Mouse (Mus musculus) ES-Bruce4 (cell line): ENCODE results near the gene Entpd6.

ENCODE experiments used
- CTCF ChIP-seq: IDR thresholded peaks from one replicate; pipeline ENCODE4 v1.8.1; 2011; ENCODE audit warnings: low read depth, low read length
- POLR2A ChIP-seq: IDR thresholded peaks from one replicate; pipeline ENCODE4 v1.8.1; 2011; ENCODE audit warnings: low read length; ENCODE audit not compliant: insufficient read depth

GRCm38 (mm10) chr2:150810603-150811002 lies 61.8 kb downstream of the Entpd6 start:
- TF ChIP-seq CTCF (no peak), POLR2A (no peak)
